Mouse (Mus musculus) lung, postnatal 10 days (tissue): ENCODE data around the gene Maoa.
A peak's percentile ranks its signal among the peaks of the same experiment; 100 is the strongest.

Experiments used
- DNase-seq: peaks from one replicate; pipeline ENCODE4 v3.0.0; 2021

Gene Maoa

GRCm38 (mm10) chrX:16619034-16619929 is at the start of gene Maoa:
Maoa (plus strand) TSS chrX:16619698.
- DNase-seq, result peak; percentile 82

GRCm38 (mm10) chrX:16618225-16619033 is 1.1 kb upstream of the Maoa start:
- DNase-seq, result peak; percentile 92

- DNase-seq, result peak; percentile 26
Measured at GRCm38 (mm10) chrX:16656511-16656910, 37.0 kb downstream of the Maoa start.

- DNase-seq, result no peak
Measured at GRCm38 (mm10) chrX:16706094-16706493, 86.6 kb downstream of the Maoa start.

GRCm38 (mm10) chrX:16714033-16714432 is 94.5 kb downstream of the Maoa start:
- no peak for DNase-seq
